Mouse (Mus musculus): ENCODE data around the gene Ankrd44. TPM values are rescaled to one million over a fixed set of nuclear protein-coding genes. Genes with fewer than 3 reads are reported as not detected.

Gene Ankrd44
- polyA plus RNA-seq, 1 experiment = 4.6 TPM

- Histone ChIP-seq H3K4me3 (no peak overlapping the region), H3K79me2 (ENCODE audit: control insufficient read depth, insufficient read depth) (no peaks in the 10 kb centered on the region), H3K4me2 (ENCODE audit: low read depth) (no peak overlapping the region), H3K36me3 (ENCODE audit: control insufficient read depth, insufficient read depth) (no peaks in the 10 kb centered on the region), H3ac (ENCODE audit: control insufficient read depth, insufficient read length) (no peak overlapping the region), H3K27me3 (ENCODE audit: control insufficient read depth, insufficient read depth, insufficient read length) (no peaks in the 10 kb centered on the region)
- TF ChIP-seq MYOD1 (IDR thresholded peaks at IDR 0.05; ENCODE audit: control insufficient read depth in 1 of 3, insufficient read length in 2 of 3, low read depth in 2 of 3) (no peak), TCF12 (IDR thresholded peaks at IDR 0.05; ENCODE audit: insufficient read depth, poor library complexity, severe bottlenecking) (no peak), POLR2A (IDR thresholded peaks at IDR 0.05; ENCODE audit: insufficient read length, low read depth) (no peak), REST (IDR thresholded peaks at IDR 0.05; ENCODE audit: insufficient read depth, insufficient read length) (no peak), MAX (IDR thresholded peaks at IDR 0.05; ENCODE audit: low read depth) (no peak), USF1 (IDR thresholded peaks at IDR 0.05; ENCODE audit: low read depth) (no peak), CEBPB (IDR thresholded peaks at IDR 0.05; ENCODE audit: insufficient read depth, poor library complexity, severe bottlenecking) (no peak), E2F4 (IDR thresholded peaks at IDR 0.05; ENCODE audit: insufficient read depth) (no peak), SRF (IDR thresholded peaks at IDR 0.05; ENCODE audit: control insufficient read depth, insufficient read length, low read depth) (no peak), POLR2AphosphoS2 (IDR thresholded peaks at IDR 0.05; ENCODE audit: insufficient read length, low read depth) (no peak), TCF3 (IDR thresholded peaks at IDR 0.05; ENCODE audit: insufficient read length, low read depth) (no peak), MYOG (IDR thresholded peaks at IDR 0.05; ENCODE audit: control insufficient read depth in 1 of 3, insufficient read depth in 1 of 3, insufficient read length in 2 of 3, low read depth in 2 of 3) (no peak)
Measured at GRCm38 (mm10) chr1:54702918-54703317, 223.3 kb downstream of the Ankrd44 start.

- no peak overlapping the region for H3K4me3 ChIP-seq
- H3K79me2 ChIP-seq (ENCODE audit: control insufficient read depth, insufficient read depth) = no peaks in the 10 kb centered on the region
- H3K4me2 ChIP-seq (ENCODE audit: low read depth) = no peak overlapping the region
- no peaks in the 10 kb centered on the region for H3K36me3 ChIP-seq (ENCODE audit: control insufficient read depth, insufficient read depth)
- no peak overlapping the region for H3ac ChIP-seq (ENCODE audit: control insufficient read depth, insufficient read length)
- no peaks in the 10 kb centered on the region for H3K27me3 ChIP-seq (ENCODE audit: control insufficient read depth, insufficient read depth, insufficient read length)
- TF ChIP-seq TCF12 (IDR thresholded peaks at IDR 0.05; ENCODE audit: insufficient read depth, poor library complexity, severe bottlenecking) = no peak
- TF ChIP-seq POLR2A (IDR thresholded peaks at IDR 0.05; ENCODE audit: insufficient read length, low read depth) = no peak
- no peak for TF ChIP-seq SRF (IDR thresholded peaks at IDR 0.05; ENCODE audit: control insufficient read depth, insufficient read length, low read depth)
- no peak for TF ChIP-seq POLR2AphosphoS2 (IDR thresholded peaks at IDR 0.05; ENCODE audit: insufficient read length, low read depth)
- TF ChIP-seq MYOD1 (IDR thresholded peaks at IDR 0.05; ENCODE audit: control insufficient read depth in 1 of 3, insufficient read length in 2 of 3, low read depth in 2 of 3) = no peak
- no peak for TF ChIP-seq TCF3 (IDR thresholded peaks at IDR 0.05; ENCODE audit: insufficient read length, low read depth)
- no peak for TF ChIP-seq E2F4 (IDR thresholded peaks at IDR 0.05; ENCODE audit: insufficient read depth)
- no peak for TF ChIP-seq REST (IDR thresholded peaks at IDR 0.05; ENCODE audit: insufficient read depth, insufficient read length)
- TF ChIP-seq USF1 (IDR thresholded peaks at IDR 0.05; ENCODE audit: low read depth) = no peak
- no peak for TF ChIP-seq MYOG (IDR thresholded peaks at IDR 0.05; ENCODE audit: control insufficient read depth in 1 of 3, insufficient read depth in 1 of 3, insufficient read length in 2 of 3, low read depth in 2 of 3)
- no peak for TF ChIP-seq MAX (IDR thresholded peaks at IDR 0.05; ENCODE audit: low read depth)
- TF ChIP-seq CEBPB (IDR thresholded peaks at IDR 0.05; ENCODE audit: insufficient read depth, poor library complexity, severe bottlenecking) = no peak
Measured at GRCm38 (mm10) chr1:54695396-54695795, 230.8 kb downstream of the Ankrd44 start.

GRCm38 (mm10) chr1:54691824-54692223, 234.4 kb downstream of the Ankrd44 start:
- no peaks in the 10 kb centered on the region for H3K79me2 ChIP-seq (ENCODE audit: control insufficient read depth, insufficient read depth)
- no peak overlapping the region for H3ac ChIP-seq (ENCODE audit: control insufficient read depth, insufficient read length)
- no peak for TF ChIP-seq MYOG (IDR thresholded peaks at IDR 0.05; ENCODE audit: control insufficient read depth in 1 of 3, insufficient read depth in 1 of 3, insufficient read length in 2 of 3, low read depth in 2 of 3)
- TF ChIP-seq MYOD1 (IDR thresholded peaks at IDR 0.05; ENCODE audit: control insufficient read depth in 1 of 3, insufficient read length in 2 of 3, low read depth in 2 of 3) = no peak
- no peak for TF ChIP-seq POLR2A (IDR thresholded peaks at IDR 0.05; ENCODE audit: insufficient read length, low read depth)
- no peak for TF ChIP-seq MAX (IDR thresholded peaks at IDR 0.05; ENCODE audit: low read depth)
- TF ChIP-seq USF1 (IDR thresholded peaks at IDR 0.05; ENCODE audit: low read depth) = no peak
- no peak for TF ChIP-seq TCF3 (IDR thresholded peaks at IDR 0.05; ENCODE audit: insufficient read length, low read depth)
- TF ChIP-seq REST (IDR thresholded peaks at IDR 0.05; ENCODE audit: insufficient read depth, insufficient read length) = no peak
- TF ChIP-seq E2F4 (IDR thresholded peaks at IDR 0.05; ENCODE audit: insufficient read depth) = no peak
- TF ChIP-seq CEBPB (IDR thresholded peaks at IDR 0.05; ENCODE audit: insufficient read depth, poor library complexity, severe bottlenecking) = no peak
- no peak for TF ChIP-seq TCF12 (IDR thresholded peaks at IDR 0.05; ENCODE audit: insufficient read depth, poor library complexity, severe bottlenecking)
- TF ChIP-seq SRF (IDR thresholded peaks at IDR 0.05; ENCODE audit: control insufficient read depth, insufficient read length, low read depth) = no peak
- no peak for TF ChIP-seq POLR2AphosphoS2 (IDR thresholded peaks at IDR 0.05; ENCODE audit: insufficient read length, low read depth)
- no peaks in the 10 kb centered on the region for H3K27me3 ChIP-seq (ENCODE audit: control insufficient read depth, insufficient read depth, insufficient read length)
- H3K36me3 ChIP-seq (ENCODE audit: control insufficient read depth, insufficient read depth) = no peaks in the 10 kb centered on the region
- H3K4me3 ChIP-seq = no peak overlapping the region
- no peak overlapping the region for H3K4me2 ChIP-seq (ENCODE audit: low read depth)

GRCm38 (mm10) chr1:54690291-54690965, 235.8 kb downstream of the Ankrd44 start:
- H3ac ChIP-seq (ENCODE audit: control insufficient read depth, insufficient read length) = no peak overlapping the region
- TF ChIP-seq MYOG (IDR thresholded peaks at IDR 0.05; ENCODE audit: control insufficient read depth in 1 of 3, insufficient read depth in 1 of 3, insufficient read length in 2 of 3, low read depth in 2 of 3) (no peak), POLR2AphosphoS2 (IDR thresholded peaks at IDR 0.05; ENCODE audit: insufficient read length, low read depth) (no peak), CEBPB (IDR thresholded peaks at IDR 0.05; ENCODE audit: insufficient read depth, poor library complexity, severe bottlenecking) (no peak), TCF3 (IDR thresholded peaks at IDR 0.05; ENCODE audit: insufficient read length, low read depth) (no peak), MAX (IDR thresholded peaks at IDR 0.05; ENCODE audit: low read depth) (no peak), E2F4 (IDR thresholded peaks at IDR 0.05; ENCODE audit: insufficient read depth) (no peak), USF1 (IDR thresholded peaks at IDR 0.05; ENCODE audit: low read depth) (no peak), TCF12 (IDR thresholded peaks at IDR 0.05; ENCODE audit: insufficient read depth, poor library complexity, severe bottlenecking) (no peak), POLR2A (IDR thresholded peaks at IDR 0.05; ENCODE audit: insufficient read length, low read depth) (no peak), REST (IDR thresholded peaks at IDR 0.05; ENCODE audit: insufficient read depth, insufficient read length) (no peak), SRF (IDR thresholded peaks at IDR 0.05; ENCODE audit: control insufficient read depth, insufficient read length, low read depth) (no peak), MYOD1 (IDR thresholded peaks at IDR 0.05; ENCODE audit: control insufficient read depth in 1 of 3, insufficient read length in 2 of 3, low read depth in 2 of 3) (no peak)
- H3K4me3 ChIP-seq = no peak overlapping the region

More at GRCm38 (mm10) chr1:54690291-54690965, 235.8 kb downstream of the Ankrd44 start:
- Histone ChIP-seq H3K79me2 (ENCODE audit: control insufficient read depth, insufficient read depth) (no peaks in the 10 kb centered on the region), H3K36me3 (ENCODE audit: control insufficient read depth, insufficient read depth) (no peaks in the 10 kb centered on the region), H3K27me3 (ENCODE audit: control insufficient read depth, insufficient read depth, insufficient read length) (no peaks in the 10 kb centered on the region), H3K4me2 (ENCODE audit: low read depth) (no peak overlapping the region)

All from myocyte (in vitro differentiated cells).